Mouse (Mus musculus) G1E-ER4 (cell line): ENCODE measurements around the gene Plekha3. TPM values are rescaled to one million over a fixed set of nuclear protein-coding genes. Genes with fewer than 3 reads are reported as not detected.

Source experiments
- GATA1 ChIP-seq: IDR thresholded peaks from one replicate; pipeline ENCODE4 v1.8.0; 2012; ENCODE audit warnings: low read length, inconsistent platforms
- polyA plus RNA-seq: library from polyadenylated mRNA; stranded (reverse); fragments of >175 nt; gene quantifications from 2 replicates; pipeline ENCODE4 v1.2.3, GENCODE M21; 2012

Gene Plekha3
- polyA plus RNA-seq, 1 experiment, result 5.1 TPM

GRCm38 (mm10) chr2:76672134-76672745 is 2.8 kb upstream of the Plekha3 start:
- TF ChIP-seq GATA1, result no peak

GRCm38 (mm10) chr2:76672966-76673392 is 2.1 kb upstream of the Plekha3 start, which contains the start of gene Fkbp7:
Gene Fkbp7, minus strand, starts transcription at chr2:76673116.
- TF ChIP-seq GATA1, result no peak

- TF ChIP-seq GATA1, result no peak
These were observed 1.5 kb upstream of the Plekha3 start for GRCm38 (mm10) chr2:76673472-76674081.

GRCm38 (mm10) chr2:76675451-76675850 is 370 bp downstream of the Plekha3 start:
- TF ChIP-seq GATA1, result no peak

GRCm38 (mm10) chr2:76675949-76676348 is 868 bp downstream of the Plekha3 start:
- no peak for TF ChIP-seq GATA1

- no peak for TF ChIP-seq GATA1
These were observed 1.5 kb downstream of the Plekha3 start for GRCm38 (mm10) chr2:76676401-76677226.

- TF ChIP-seq GATA1, result no peak
These were observed 7.2 kb downstream of the Plekha3 start for GRCm38 (mm10) chr2:76682301-76682700.

- TF ChIP-seq GATA1, result no peak
These were observed 11.9 kb downstream of the Plekha3 start for GRCm38 (mm10) chr2:76686986-76687385.

GRCm38 (mm10) chr2:76687608-76688007 is 12.5 kb downstream of the Plekha3 start:
- no peak for TF ChIP-seq GATA1

GRCm38 (mm10) chr2:76688162-76688561 is 13.1 kb downstream of the Plekha3 start:
- no peak for TF ChIP-seq GATA1

- no peak for TF ChIP-seq GATA1
These were observed 15.5 kb downstream of the Plekha3 start for GRCm38 (mm10) chr2:76690436-76691204.

- TF ChIP-seq GATA1, result no peak
These were observed 18.7 kb downstream of the Plekha3 start for GRCm38 (mm10) chr2:76693765-76694164.

- no peak for TF ChIP-seq GATA1
These were observed 20.2 kb downstream of the Plekha3 start for GRCm38 (mm10) chr2:76695290-76695689.

- TF ChIP-seq GATA1, result no peak
These were observed 27.1 kb downstream of the Plekha3 start for GRCm38 (mm10) chr2:76702188-76702587.

- TF ChIP-seq GATA1, result no peak
These were observed 27.7 kb downstream of the Plekha3 start for GRCm38 (mm10) chr2:76702751-76703150.

GRCm38 (mm10) chr2:76705655-76706054 is 30.6 kb downstream of the Plekha3 start:
- TF ChIP-seq GATA1, result no peak
